Mouse (Mus musculus) erythroblast, embryonic 14.5 days (primary cell): ENCODE results near the gene Epn3. TPM values are rescaled to one million over a fixed set of nuclear protein-coding genes. Genes with fewer than 3 reads are reported as not detected.

Experiments used
- H3K27me3 ChIP-seq: 2 replicates; pipeline ENCODE4 v1.6.1; 2012; ENCODE audit warnings: inconsistent platforms; ENCODE audit not compliant: control insufficient read depth
- H3K36me3 ChIP-seq: 2 replicates; pipeline ENCODE4 v1.6.1; 2012; ENCODE audit warnings: mild to moderate bottlenecking, inconsistent platforms; ENCODE audit not compliant: control insufficient read depth
- H3K4me1 ChIP-seq: 2 replicates; pipeline ENCODE4 v1.6.1; 2012; ENCODE audit warnings: inconsistent platforms; ENCODE audit not compliant: control insufficient read depth
- H3K4me3 ChIP-seq: replicated peaks from 2 replicates; pipeline ENCODE3; 2012; ENCODE audit warnings: moderate library complexity, mild to moderate bottlenecking, inconsistent platforms
- H3K9me3 ChIP-seq: 2 replicates; pipeline ENCODE4 v1.6.1; 2012; ENCODE audit warnings: low read length, inconsistent platforms, mixed read lengths; ENCODE audit not compliant: control insufficient read depth
- GATA1 ChIP-seq: IDR thresholded peaks from 2 replicates; pipeline ENCODE4 v1.6.1; 2012; ENCODE audit warnings: low read length, inconsistent platforms, mixed read lengths
- TAL1 ChIP-seq: IDR thresholded peaks from 3 replicates; pipeline ENCODE4 v1.6.1; 2012; ENCODE audit warnings: low read length, inconsistent platforms, mixed read lengths
- polyA plus RNA-seq: library from polyadenylated mRNA; stranded (reverse); fragments of >175 nt; gene quantifications from 2 replicates; pipeline ENCODE4 v1.2.3, GENCODE M21; 2012

Epn3 gene
- polyA plus RNA-seq, 1 experiment: not detected

DNA sequence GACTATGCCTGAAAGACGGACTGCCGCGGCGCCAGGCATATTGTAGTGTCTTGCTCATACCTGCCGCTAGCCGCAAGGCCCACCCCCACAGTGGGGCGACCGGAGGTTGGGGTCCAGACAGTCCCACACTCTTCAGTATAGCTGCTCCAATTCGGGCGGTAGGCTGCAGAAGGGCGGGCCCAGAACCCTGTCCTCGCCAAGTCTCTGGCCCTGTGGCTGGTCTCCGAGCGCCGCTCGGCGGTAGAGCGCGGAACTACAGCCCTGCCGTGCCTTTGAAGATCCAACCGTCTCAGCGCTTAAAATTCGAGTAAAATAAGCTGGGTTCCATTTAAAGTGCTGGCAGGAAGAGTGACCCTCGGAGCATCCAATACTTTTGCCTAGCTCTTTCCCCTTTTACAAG, 13.8 kb downstream of the Epn3 start, which contains the start of gene Spata20:
Gene Spata20, minus strand, starts transcription at position 179 of the 400 bp plus-strand sequence.
- no peaks in the 10 kb centered on the region for H3K9me3 ChIP-seq
- no peaks in the 10 kb centered on the region for H3K36me3 ChIP-seq
- H3K4me1 ChIP-seq: no peaks in the 10 kb centered on the region; the same call in 1 of the 2 replicates
- TF ChIP-seq GATA1 (no peak), TAL1 (no peak)
- no peak within 1 kb of the TSS for H3K4me3 ChIP-seq
- peaks cover 54% of the 10 kb centered on the region for H3K27me3 ChIP-seq

DNA sequence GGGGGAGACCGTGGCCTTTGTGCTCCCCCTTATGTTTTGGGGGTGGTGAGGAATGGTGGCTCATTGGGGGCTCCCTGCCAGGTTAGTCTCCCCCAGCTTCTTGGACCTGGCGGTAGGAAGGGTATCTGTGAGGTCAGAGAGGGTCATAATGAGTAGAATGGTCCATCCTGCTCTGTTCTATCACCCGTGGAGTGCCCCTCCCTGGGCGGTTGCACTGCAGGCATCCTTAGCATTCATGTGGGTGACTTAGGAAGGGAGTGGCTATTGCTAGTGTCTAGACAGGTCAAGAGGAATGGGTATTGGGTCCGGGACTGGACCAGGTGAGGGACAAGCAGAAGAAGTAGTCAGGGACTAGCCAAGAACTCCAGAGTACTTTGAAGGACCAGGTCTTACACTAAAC, 14.6 kb downstream of the Epn3 start:
- peaks cover 48% of the 10 kb centered on the region for H3K27me3 ChIP-seq
- no peaks in the 10 kb centered on the region for H3K36me3 ChIP-seq
- no peaks in the 10 kb centered on the region for H3K9me3 ChIP-seq
- no peaks in the 10 kb centered on the region for H3K4me1 ChIP-seq
- H3K4me3 ChIP-seq: no peak overlapping the region
- TF ChIP-seq GATA1 (no peak), TAL1 (no peak)

DNA sequence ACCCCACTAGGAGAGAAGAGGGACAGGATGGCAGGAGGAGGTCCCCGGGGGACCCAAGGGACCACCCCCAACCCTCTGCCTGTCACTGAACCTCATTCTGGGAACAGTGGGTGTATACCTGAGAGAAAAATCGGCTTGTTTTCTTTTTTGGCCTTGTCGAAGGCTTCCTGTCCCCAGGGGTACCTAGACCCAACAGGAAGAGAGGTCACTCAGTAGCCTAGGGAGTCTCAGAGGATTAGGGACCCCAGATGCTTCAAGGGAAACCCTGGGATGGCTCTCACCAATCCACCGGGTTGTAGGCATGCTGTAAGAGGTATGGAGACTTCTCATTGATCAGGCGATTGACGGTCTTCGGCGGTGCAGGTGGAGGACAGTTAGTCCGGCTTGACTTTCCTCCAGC, 15.1 kb downstream of the Epn3 start:
- Histone ChIP-seq H3K4me3 (no peak overlapping the region), H3K36me3 (no peaks in the 10 kb centered on the region), H3K9me3 (no peaks in the 10 kb centered on the region), H3K4me1 (no peaks in the 10 kb centered on the region), H3K27me3 (peaks cover 45% of the 10 kb centered on the region)
- TF ChIP-seq GATA1 (no peak), TAL1 (no peak)

DNA sequence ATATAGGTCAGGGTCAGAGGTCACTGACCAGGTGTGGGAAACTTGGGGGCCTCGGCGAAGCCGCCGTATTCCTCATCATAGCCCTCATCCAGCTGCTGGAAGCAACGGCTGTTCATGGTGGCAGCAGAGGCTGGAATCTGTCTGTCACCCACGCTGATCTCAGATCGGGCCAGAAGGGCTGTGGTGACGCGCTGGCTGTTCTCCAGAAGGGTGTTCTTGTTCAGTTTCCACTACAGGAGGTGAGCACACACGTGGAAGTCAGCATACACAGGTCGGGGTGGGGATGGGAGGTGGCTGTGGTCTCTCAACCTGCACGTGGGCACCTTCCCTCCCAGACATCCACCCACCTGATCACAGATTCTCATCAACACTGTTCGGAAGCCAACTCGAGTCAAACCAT, 15.9 kb downstream of the Epn3 start:
- Histone ChIP-seq H3K9me3 (no peaks in the 10 kb centered on the region), H3K27me3 (peaks cover 45% of the 10 kb centered on the region), H3K4me3 (no peak overlapping the region), H3K4me1 (no peaks in the 10 kb centered on the region), H3K36me3 (no peaks in the 10 kb centered on the region)
- no peak for TF ChIP-seq GATA1
- TF ChIP-seq TAL1: no peak

- Histone ChIP-seq H3K9me3 (no peaks in the 10 kb centered on the region), H3K27me3 (peaks cover 47% of the 10 kb centered on the region), H3K36me3 (no peaks in the 10 kb centered on the region), H3K4me3 (no peak overlapping the region), H3K4me1 (no peaks in the 10 kb centered on the region)
- no peak for TF ChIP-seq TAL1
- TF ChIP-seq GATA1: no peak
Observed at GRCm38 (mm10) chr11:94483436-94483835, 16.3 kb downstream of the Epn3 start.

- H3K9me3 ChIP-seq: no peaks in the 10 kb centered on the region
Observed at GRCm38 (mm10) chr11:94482738-94483137, 17.0 kb downstream of the Epn3 start.

GRCm38 (mm10) chr11:94481963-94482362, 17.8 kb downstream of the Epn3 start:
- Histone ChIP-seq H3K4me3 (no peak overlapping the region), H3K36me3 (no peaks in the 10 kb centered on the region), H3K4me1 (no peaks in the 10 kb centered on the region), H3K9me3 (no peaks in the 10 kb centered on the region), H3K27me3 (peaks cover 53% of the 10 kb centered on the region)
- TF ChIP-seq GATA1: no peak
- no peak for TF ChIP-seq TAL1

More at GRCm38 (mm10) chr11:94482738-94483137, 17.0 kb downstream of the Epn3 start:
- Histone ChIP-seq H3K36me3 (no peaks in the 10 kb centered on the region), H3K4me1 (no peaks in the 10 kb centered on the region), H3K4me3 (no peak overlapping the region), H3K27me3 (peaks cover 51% of the 10 kb centered on the region)
- TF ChIP-seq GATA1 (no peak), TAL1 (no peak)

- Histone ChIP-seq H3K4me1 (no peaks in the 10 kb centered on the region), H3K9me3 (no peaks in the 10 kb centered on the region), H3K27me3 (peaks cover 56% of the 10 kb centered on the region), H3K36me3 (no peaks in the 10 kb centered on the region), H3K4me3 (no peak overlapping the region)
- TF ChIP-seq GATA1 (no peak), TAL1 (no peak)
Observed at GRCm38 (mm10) chr11:94480382-94480781, 19.4 kb downstream of the Epn3 start.

DNA sequence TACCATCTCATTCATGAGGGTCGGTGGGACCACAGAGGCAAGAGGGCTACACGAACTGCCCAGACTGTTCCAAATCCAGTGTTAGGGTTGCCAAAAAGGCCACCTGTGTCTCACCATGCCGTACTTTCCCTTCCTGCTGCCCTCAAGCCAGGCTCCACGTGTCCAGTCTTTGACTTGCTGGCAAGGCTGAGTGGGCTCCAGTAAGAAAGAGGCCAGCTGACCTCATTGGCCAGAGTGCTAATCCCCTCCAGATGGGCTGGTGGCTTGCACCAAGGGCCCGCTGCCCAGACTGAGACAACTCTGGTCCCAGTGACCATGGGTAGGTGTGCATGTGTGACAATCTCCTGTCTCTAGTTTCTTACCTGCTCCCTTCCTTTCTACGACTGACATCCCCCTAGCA, 22.1 kb downstream of the Epn3 start:
- Histone ChIP-seq H3K27me3 (peaks cover 70% of the 10 kb centered on the region), H3K4me3 (no peak overlapping the region), H3K36me3 (no peaks in the 10 kb centered on the region), H3K9me3 (peaks cover 5% of the 10 kb centered on the region; the same call in 1 of the 2 replicates), H3K4me1 (peaks cover 8% of the 10 kb centered on the region)
- TF ChIP-seq TAL1: no peak
- TF ChIP-seq GATA1: no peak

DNA sequence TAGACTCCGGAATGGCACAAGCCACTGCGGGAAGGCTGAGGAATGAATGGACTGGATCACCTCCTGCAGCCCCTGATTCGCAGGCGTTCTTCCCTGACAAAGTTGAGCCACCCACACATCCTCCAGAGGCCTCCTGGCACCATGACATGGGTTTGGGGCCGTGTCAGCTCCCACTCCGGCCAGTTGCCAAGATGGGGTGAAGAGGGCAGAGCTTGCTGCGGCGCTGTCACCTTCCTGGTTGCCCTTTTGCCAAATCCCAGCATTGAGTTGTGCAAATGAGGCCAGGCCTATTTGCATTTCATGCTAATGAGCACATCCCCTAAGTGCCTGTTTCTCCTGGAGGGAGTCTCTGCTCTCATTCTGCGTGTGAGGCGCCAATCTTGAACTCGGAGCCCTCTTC, 24.1 kb downstream of the Epn3 start:
- peaks cover 8% of the 10 kb centered on the region for H3K4me1 ChIP-seq
- H3K4me3 ChIP-seq: no peak overlapping the region
- TF ChIP-seq TAL1: no peak
- TF ChIP-seq GATA1: no peak
- H3K36me3 ChIP-seq: no peaks in the 10 kb centered on the region
- peaks cover 5% of the 10 kb centered on the region; the same call in 1 of the 2 replicates for H3K9me3 ChIP-seq
- H3K27me3 ChIP-seq: peaks cover 89% of the 10 kb centered on the region
